Mouse (Mus musculus): ENCODE measurements around the gene Rbm39. TPM values are rescaled to one million over a fixed set of nuclear protein-coding genes. Genes with fewer than 3 reads are reported as not detected.
"Not testable (repeated sequence)": the region's sequence is repeated elsewhere in the genome, so short reads cannot be mapped to it uniquely, and the experiment has no call there.

Gene Rbm39
- polyA plus RNA-seq, 1 experiment from 2014 or later = 568 TPM

GRCm38 (mm10) chr2:156142820-156143219 lies 37.2 kb downstream of the Rbm39 start:
- WGBS = 77% methylated on average over 2 of the region's 2 CpGs
- no peak for ATAC-seq (ENCODE audit: borderline replicate concordance, extremely low read depth, low FRiP score, low TSS enrichment)
- H3K9ac ChIP-seq = no peak overlapping the region

GRCm38 (mm10) chr2:156135695-156136094 lies 44.3 kb downstream of the Rbm39 start:
- no peaks in the 10 kb centered on the region for H3K27me3 ChIP-seq
- no peak overlapping the region for H3K4me2 ChIP-seq
- no peaks in the 10 kb centered on the region for H3K36me3 ChIP-seq
- H3K9me3 ChIP-seq = no peaks in the 10 kb centered on the region
- WGBS = 82% methylated on average over 6 of the region's 6 CpGs
- no peak for ATAC-seq (ENCODE audit: borderline replicate concordance, extremely low read depth, low FRiP score, low TSS enrichment)
- H3K9ac ChIP-seq = no peak overlapping the region
- H3K4me1 ChIP-seq = no peaks in the 10 kb centered on the region
- H3K4me3 ChIP-seq = no peak overlapping the region
- no peak overlapping the region for H3K27ac ChIP-seq

More at GRCm38 (mm10) chr2:156142820-156143219, 37.2 kb downstream of the Rbm39 start:
- peaks cover 13% of the 10 kb centered on the region for H3K4me1 ChIP-seq
- peaks cover 15% of the 10 kb centered on the region for H3K36me3 ChIP-seq
- no peaks in the 10 kb centered on the region for H3K27me3 ChIP-seq
- H3K4me3 ChIP-seq = peak overlapping the region; percentile 91
- H3K4me2 ChIP-seq = peak overlapping the region; percentile 83
- H3K27ac ChIP-seq = no peak overlapping the region
- H3K9me3 ChIP-seq = no peaks in the 10 kb centered on the region

DNA sequence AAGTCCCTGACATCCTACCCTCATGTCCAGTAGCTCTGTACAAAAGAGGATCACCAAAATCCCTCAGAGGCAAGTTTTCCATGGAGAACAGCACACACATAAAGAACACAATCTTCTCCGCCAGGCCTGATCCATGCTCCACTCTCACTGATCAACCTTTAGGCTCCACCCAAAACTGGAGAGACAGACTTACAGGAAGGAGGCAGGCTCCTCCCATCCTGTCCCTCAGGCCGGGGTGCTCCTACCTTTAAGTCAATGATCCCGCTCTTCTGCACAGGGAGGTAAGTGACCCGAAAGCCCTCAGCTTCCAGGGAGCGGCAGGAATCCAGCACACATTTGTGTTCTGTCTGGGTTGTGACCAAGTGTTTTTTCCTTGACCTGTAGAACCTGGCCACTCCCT lies 45.9 kb downstream of the Rbm39 start:
- no peak overlapping the region for H3K9ac ChIP-seq
- no peaks in the 10 kb centered on the region for H3K36me3 ChIP-seq
- no peaks in the 10 kb centered on the region for H3K27me3 ChIP-seq
- ATAC-seq (ENCODE audit: borderline replicate concordance, extremely low read depth, low FRiP score, low TSS enrichment) = no peak
- H3K4me3 ChIP-seq = no peak overlapping the region
- no peaks in the 10 kb centered on the region for H3K4me1 ChIP-seq
- no peak overlapping the region for H3K27ac ChIP-seq
- WGBS = 81% methylated on average over 5 of the region's 5 CpGs
- H3K9me3 ChIP-seq = no peaks in the 10 kb centered on the region
- H3K4me2 ChIP-seq = no peak overlapping the region

DNA sequence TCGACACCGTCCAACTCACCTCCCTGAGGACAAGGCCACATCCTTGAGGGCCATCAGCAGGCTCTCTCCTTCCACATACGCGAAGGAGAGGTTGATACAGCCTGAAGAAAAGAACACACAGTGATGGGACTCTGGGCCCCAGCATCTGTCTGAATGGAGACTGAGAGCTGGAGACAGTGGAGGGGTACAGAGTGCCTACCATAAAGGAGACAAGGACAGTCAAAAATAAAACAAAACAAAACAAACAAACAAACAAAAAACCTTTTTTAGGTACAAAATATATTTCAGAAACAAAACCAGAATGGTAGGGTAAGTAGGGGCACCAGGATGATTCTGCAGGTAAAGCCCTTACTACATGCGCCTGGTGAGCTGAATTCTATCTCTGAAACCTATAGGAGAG lies 53.0 kb downstream of the Rbm39 start, which contains the start of gene Gm28036:
Gene Gm28036, minus strand, starts transcription at position 101 of the 400 bp plus-strand sequence.
- Histone ChIP-seq H3K9me3 (no peaks in the 10 kb centered on the region), H3K4me2 (no peak within 1 kb of the TSS), H3K27me3 (no peaks in the 10 kb centered on the region), H3K27ac (no peak within 1 kb of the TSS), H3K4me3 (no peak within 1 kb of the TSS), H3K9ac (no peak within 1 kb of the TSS), H3K4me1 (no peaks in the 10 kb centered on the region), H3K36me3 (no peaks in the 10 kb centered on the region; the same call in 1 of the 2 replicates)
- 93% methylated on average over 5 of the region's 5 CpGs for WGBS
- ATAC-seq (ENCODE audit: borderline replicate concordance, extremely low read depth, low FRiP score, low TSS enrichment) = no peak

- no peaks in the 10 kb centered on the region for H3K27me3 ChIP-seq
- no peaks in the 10 kb centered on the region for H3K4me1 ChIP-seq
- no peak overlapping the region for H3K27ac ChIP-seq
- H3K9ac ChIP-seq = no peak overlapping the region
- WGBS = 89% methylated on average over 5 of the region's 5 CpGs
- H3K4me3 ChIP-seq = no peak overlapping the region
- no peaks in the 10 kb centered on the region; the same call in 1 of the 2 replicates for H3K36me3 ChIP-seq
- H3K4me2 ChIP-seq = no peak overlapping the region
- ATAC-seq (ENCODE audit: borderline replicate concordance, extremely low read depth, low FRiP score, low TSS enrichment) = no peak
- no peaks in the 10 kb centered on the region for H3K9me3 ChIP-seq
Observed at GRCm38 (mm10) chr2:156123731-156124130, 56.3 kb downstream of the Rbm39 start.

GRCm38 (mm10) chr2:156119566-156119965 lies 60.5 kb downstream of the Rbm39 start:
- Histone ChIP-seq H3K4me2 (no peak overlapping the region), H3K9me3 (no peaks in the 10 kb centered on the region), H3K4me3 (no peak overlapping the region), H3K27me3 (no peaks in the 10 kb centered on the region), H3K36me3 (no peaks in the 10 kb centered on the region; the same call in 1 of the 2 replicates), H3K9ac (no peak overlapping the region), H3K4me1 (no peaks in the 10 kb centered on the region), H3K27ac (no peak overlapping the region)
- no peak for ATAC-seq (ENCODE audit: borderline replicate concordance, extremely low read depth, low FRiP score, low TSS enrichment)

- Histone ChIP-seq H3K4me1 (peaks cover 10% of the 10 kb centered on the region), H3K9ac (peak overlapping the region; percentile 92), H3K27ac (peak overlapping the region; percentile 92), H3K4me2 (peak overlapping the region; percentile 55), H3K4me3 (peak overlapping the region; percentile 82)
- WGBS = 17% methylated on average over 5 of the region's 5 CpGs
- H3K36me3 ChIP-seq; H3K9me3 ChIP-seq; H3K27me3 ChIP-seq; ATAC-seq (ENCODE audit: borderline replicate concordance, extremely low read depth, low FRiP score, low TSS enrichment): not testable (repeated sequence)
Observed at GRCm38 (mm10) chr2:156112080-156112423, 68.0 kb downstream of the Rbm39 start.

DNA sequence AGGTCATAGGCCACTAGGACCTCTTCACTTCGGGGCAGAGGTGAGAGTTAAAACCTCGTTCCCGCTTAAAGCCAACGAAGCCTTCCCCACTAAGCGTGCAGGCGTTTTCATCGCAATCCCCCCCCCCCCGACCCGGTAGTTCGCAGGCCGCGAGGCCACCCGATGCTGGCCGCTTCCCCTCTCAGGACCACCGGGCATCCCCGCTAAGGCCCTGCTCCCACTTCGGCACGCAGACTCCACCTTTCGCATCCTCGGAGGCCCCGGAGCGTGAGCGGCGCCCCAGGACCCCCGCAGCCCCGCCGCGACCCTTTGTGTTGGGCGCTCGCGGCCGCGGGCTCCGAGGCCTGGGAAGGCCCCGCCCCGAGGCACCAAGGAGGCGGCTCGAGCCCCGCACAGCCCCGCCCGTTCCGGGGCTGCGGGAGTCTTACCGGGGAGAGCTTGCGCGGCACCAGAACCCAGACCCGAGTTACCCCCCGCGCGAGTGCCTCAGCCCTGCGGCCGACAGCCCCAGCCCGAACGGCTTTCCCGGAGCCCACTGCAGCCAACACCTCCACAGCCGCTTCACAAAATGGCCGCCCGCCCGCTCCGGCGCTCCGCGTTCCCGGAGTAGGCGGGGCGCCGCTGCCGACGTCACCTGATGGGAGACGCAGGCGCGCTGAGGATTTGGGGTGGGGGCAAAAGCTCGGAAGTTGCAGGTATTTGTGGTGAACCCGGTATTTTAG lies 68.5 kb downstream of the Rbm39 start, which contains the start of the genes Cpne1 and Rbm12:
Gene Cpne1, minus strand, starts transcription at position 608 of the 722 bp plus-strand sequence.
Gene Rbm12, minus strand, starts transcription at position 621 of the 722 bp plus-strand sequence.
- WGBS = under 1% methylated on average over 68 of the region's 74 CpGs
- H3K9me3 ChIP-seq = no peaks in the 10 kb centered on the region
- peaks cover 10% of the 10 kb centered on the region for H3K4me1 ChIP-seq
- peaks cover 5% of the 10 kb centered on the region; the same call in 1 of the 2 replicates for H3K36me3 ChIP-seq
- peak; percentile 92 for ATAC-seq (ENCODE audit: borderline replicate concordance, extremely low read depth, low FRiP score, low TSS enrichment)
- H3K27me3 ChIP-seq = no peaks in the 10 kb centered on the region
- peak within 1 kb of the TSS; percentile 92 for H3K27ac ChIP-seq
- H3K4me2 ChIP-seq = peak within 1 kb of the TSS; percentile 63
- H3K9ac ChIP-seq = peak within 1 kb of the TSS; percentile 92
- peak within 1 kb of the TSS; percentile 82 for H3K4me3 ChIP-seq

DNA sequence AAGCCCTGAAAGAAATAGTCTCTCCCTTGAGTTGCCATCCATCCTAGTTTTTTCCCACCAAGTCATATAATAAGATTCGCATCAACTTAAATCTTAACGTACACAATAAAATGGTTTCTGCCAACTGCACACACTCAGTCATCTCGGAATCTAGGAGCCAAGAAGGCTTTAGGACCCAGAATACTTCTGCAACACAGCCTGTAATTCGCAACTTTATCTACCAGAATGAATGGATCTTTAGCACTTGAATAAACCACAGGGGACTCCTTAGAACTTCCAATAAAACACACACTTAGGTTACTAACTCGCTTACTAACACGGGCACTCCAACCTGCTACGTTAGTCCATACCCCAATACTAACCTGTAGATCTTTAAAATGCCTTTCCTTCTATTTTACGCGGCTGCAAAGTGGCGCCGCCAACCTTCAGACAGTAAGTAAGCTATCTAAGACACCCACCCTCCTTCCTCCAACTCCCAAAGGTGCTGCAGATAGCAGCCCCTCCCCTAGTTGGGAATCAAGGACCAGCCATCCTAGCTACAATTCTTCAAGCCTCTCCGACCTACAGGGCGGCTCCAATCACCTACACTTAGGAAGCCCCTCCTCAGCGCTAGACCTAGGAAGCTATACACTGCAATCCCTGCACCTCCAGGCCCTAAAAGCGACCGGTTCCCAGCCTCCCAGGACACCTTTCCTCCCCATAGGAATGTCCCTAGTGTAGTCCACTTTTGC lies 69.2 kb downstream of the Rbm39 start:
- ATAC-seq (ENCODE audit: borderline replicate concordance, extremely low read depth, low FRiP score, low TSS enrichment) = peak; percentile 72
- no peaks in the 10 kb centered on the region for H3K27me3 ChIP-seq
- H3K27ac ChIP-seq = peak overlapping the region; percentile 92
- H3K9me3 ChIP-seq = no peaks in the 10 kb centered on the region
- WGBS = under 1% methylated on average over 16 of the region's 16 CpGs
- H3K4me3 ChIP-seq = peak overlapping the region; percentile 82
- H3K4me2 ChIP-seq = peak overlapping the region; percentile 63
- peaks cover 5% of the 10 kb centered on the region; the same call in 1 of the 2 replicates for H3K36me3 ChIP-seq
- H3K4me1 ChIP-seq = peaks cover 10% of the 10 kb centered on the region
- peak overlapping the region; percentile 92 for H3K9ac ChIP-seq

Other genes starting within 250 kb of the Rbm39 start
- gene Uqcc1, start 249.9 kb downstream of the Rbm39 start, polyA plus RNA-seq (2015; fragmentation: Nextera tagmentation; extraction: Ambion mirVana) = 65.9 and 75.6 TPM in 2 replicates
- gene Gm15557, start 239.5 kb downstream of the Rbm39 start, polyA plus RNA-seq (2015; fragmentation: Nextera tagmentation; extraction: Ambion mirVana) = not detected in 2 replicates
- 0.34 and 0.57 TPM in 2 replicates for gene Gdf5, start 234.9 kb downstream of the Rbm39 start, polyA plus RNA-seq (2015; fragmentation: Nextera tagmentation; extraction: Ambion mirVana)
- 22.5 and 26.1 TPM in 2 replicates for gene Cep250, start 223.8 kb downstream of the Rbm39 start, polyA plus RNA-seq (2015; fragmentation: Nextera tagmentation; extraction: Ambion mirVana)
- gene 6430550D23Rik, start 172.3 kb downstream of the Rbm39 start, polyA plus RNA-seq (2015; fragmentation: Nextera tagmentation; extraction: Ambion mirVana) = 0.88 and 1.8 TPM in 2 replicates
- 224 and 226 TPM in 2 replicates for gene Ergic3, start 172.2 kb downstream of the Rbm39 start, polyA plus RNA-seq (2015; fragmentation: Nextera tagmentation; extraction: Ambion mirVana)
- not detected in 2 replicates for gene Fer1l4, start 127.3 kb downstream of the Rbm39 start, polyA plus RNA-seq (2015; fragmentation: Nextera tagmentation; extraction: Ambion mirVana)
- gene Spag4, start 115.1 kb downstream of the Rbm39 start, polyA plus RNA-seq (2015; fragmentation: Nextera tagmentation; extraction: Ambion mirVana) = 3.6 and 3.7 TPM in 2 replicates
- 75.2 and 76.2 TPM in 2 replicates for gene Cpne1, start 68.3 kb downstream of the Rbm39 start, polyA plus RNA-seq (2015; fragmentation: Nextera tagmentation; extraction: Ambion mirVana)
- 25.5 and 27.2 TPM in 2 replicates for gene Rbm12, start 68.3 kb downstream of the Rbm39 start, polyA plus RNA-seq (2015; fragmentation: Nextera tagmentation; extraction: Ambion mirVana)
- gene Gm28036, start 53.1 kb downstream of the Rbm39 start, polyA plus RNA-seq (2015; fragmentation: Nextera tagmentation; extraction: Ambion mirVana) = 15.7 and 21.0 TPM in 2 replicates
- gene Romo1, start 36.2 kb downstream of the Rbm39 start, polyA plus RNA-seq (2015; fragmentation: Nextera tagmentation; extraction: Ambion mirVana) = 340 and 373 TPM in 2 replicates
- gene Nfs1, start 36.1 kb downstream of the Rbm39 start, polyA plus RNA-seq (2015; fragmentation: Nextera tagmentation; extraction: Ambion mirVana) = 42.5 TPM in 2 replicates
- gene Phf20, start 16.2 kb upstream of the Rbm39 start, polyA plus RNA-seq (2015; fragmentation: Nextera tagmentation; extraction: Ambion mirVana) = 62.2 and 67.7 TPM in 2 replicates
- 3.7 and 4.0 TPM in 2 replicates for gene Cnbd2, start 132.1 kb upstream of the Rbm39 start, polyA plus RNA-seq (2015; fragmentation: Nextera tagmentation; extraction: Ambion mirVana)
- 64.7 and 68.5 TPM in 2 replicates for gene Scand1, start 132.5 kb upstream of the Rbm39 start, polyA plus RNA-seq (2015; fragmentation: Nextera tagmentation; extraction: Ambion mirVana)
- 1.6 and 2.8 TPM in 2 replicates for gene Epb41l1, start 240.7 kb upstream of the Rbm39 start, polyA plus RNA-seq (2015; fragmentation: Nextera tagmentation; extraction: Ambion mirVana)